Mouse (Mus musculus) ES-Bruce4 (cell line): ENCODE results near the gene Mxra8. TPM values are rescaled to one million over a fixed set of nuclear protein-coding genes. Genes with fewer than 3 reads are reported as not detected.
A peak's percentile ranks its signal among the peaks of the same experiment; 100 is the strongest.

ENCODE experiments used
- H3K27ac ChIP-seq: 2 replicates; pipeline ENCODE4 v1.5.1; 2012; ENCODE audit warnings: low read length, inconsistent platforms; ENCODE audit not compliant: insufficient read depth
- H3K27me3 ChIP-seq: 2 replicates; pipeline ENCODE4 v1.6.1; 2012; ENCODE audit warnings: mild to moderate bottlenecking, low read length, inconsistent platforms; ENCODE audit not compliant: control insufficient read depth, poor library complexity, insufficient read depth, severe bottlenecking
- H3K36me3 ChIP-seq: 2 replicates; pipeline ENCODE4 v1.6.1; 2012; ENCODE audit warnings: inconsistent platforms, mild to moderate bottlenecking, low read length, moderate library complexity; ENCODE audit not compliant: control insufficient read depth, poor library complexity, insufficient read depth, severe bottlenecking
- H3K4me1 ChIP-seq: one replicate; pipeline ENCODE4 v1.8.1; 2011; ENCODE audit warnings: low read length; ENCODE audit not compliant: control insufficient read depth, insufficient read depth
- H3K4me3 ChIP-seq: 2 replicates; pipeline ENCODE4 v1.5.1; 2011; ENCODE audit warnings: low read depth, mild to moderate bottlenecking, low read length
- H3K9ac ChIP-seq: 2 replicates; pipeline ENCODE4 v1.6.1; 2012; ENCODE audit warnings: low read depth, mild to moderate bottlenecking, inconsistent platforms; ENCODE audit not compliant: poor library complexity, severe bottlenecking
- H3K9me3 ChIP-seq: replicated peaks from 2 replicates; pipeline ENCODE4 v1.6.1; 2012; ENCODE audit warnings: mild to moderate bottlenecking, low read length, inconsistent platforms; ENCODE audit not compliant: control insufficient read depth, poor library complexity, insufficient read depth, severe bottlenecking
- CTCF ChIP-seq: IDR thresholded peaks from one replicate; pipeline ENCODE4 v1.8.1; 2011; ENCODE audit warnings: low read depth, low read length
- EP300 ChIP-seq: IDR thresholded peaks from 2 replicates; pipeline ENCODE4 v1.6.1; 2011; ENCODE audit warnings: low read depth, low read length; ENCODE audit not compliant: insufficient read depth
- POLR2A ChIP-seq: IDR thresholded peaks from one replicate; pipeline ENCODE4 v1.8.1; 2011; ENCODE audit warnings: low read length; ENCODE audit not compliant: insufficient read depth
- polyA plus RNA-seq: library from polyadenylated mRNA; stranded (reverse); fragments of >200 nt; gene quantifications from 2 replicates; pipeline ENCODE4 v1.2.4, GENCODE M21; 2011; ENCODE audit warnings: low read depth; ENCODE audit not compliant: missing spikeins, insufficient read depth, insufficient read length

Gene Mxra8
- polyA plus RNA-seq, 1 experiment: 21.1 TPM

- Histone ChIP-seq H3K36me3 (0 out of 2 replicates have a peak, but pooled peaks cover 2% of the 10 kb centered on the region), H3K27me3 (no peaks in the 10 kb centered on the region)
Observed at GRCm38 (mm10) chr4:155831831-155832230, 7.6 kb upstream of the Mxra8 start.

GRCm38 (mm10) chr4:155832321-155832720 lies 7.2 kb upstream of the Mxra8 start:
- H3K4me3 ChIP-seq: peak overlapping the region; percentile 88
- H3K9me3 ChIP-seq: no peaks in the 10 kb centered on the region
- H3K4me1 ChIP-seq: peaks cover 2% of the 10 kb centered on the region
- peak overlapping the region; percentile 74 for H3K9ac ChIP-seq
- H3K27ac ChIP-seq: no peak overlapping the region
- TF ChIP-seq POLR2A (no peak), EP300 (no peak)
- no peaks in the 10 kb centered on the region for H3K27me3 ChIP-seq
- H3K36me3 ChIP-seq: 0 out of 2 replicates have a peak, but pooled peaks cover 2% of the 10 kb centered on the region

More at GRCm38 (mm10) chr4:155831831-155832230, 7.6 kb upstream of the Mxra8 start:
- no peak for TF ChIP-seq EP300
- TF ChIP-seq CTCF: no peak
- no peak for TF ChIP-seq POLR2A
- Histone ChIP-seq H3K9ac (peak overlapping the region; percentile 74), H3K9me3 (no peaks in the 10 kb centered on the region), H3K4me3 (peak overlapping the region; percentile 88), H3K27ac (0 out of 2 replicates have a peak overlapping the region, but pooled peaks have one; percentile 20), H3K4me1 (peaks cover 2% of the 10 kb centered on the region)

- Histone ChIP-seq H3K27ac (no peak overlapping the region), H3K9ac (no peak overlapping the region), H3K9me3 (no peaks in the 10 kb centered on the region), H3K36me3 (0 out of 2 replicates have a peak, but pooled peaks cover 2% of the 10 kb centered on the region), H3K4me1 (peaks cover 2% of the 10 kb centered on the region), H3K4me3 (no peak overlapping the region), H3K27me3 (no peaks in the 10 kb centered on the region)
- TF ChIP-seq CTCF (no peak), EP300 (no peak)
Observed at GRCm38 (mm10) chr4:155833234-155833633, 6.2 kb upstream of the Mxra8 start.

GRCm38 (mm10) chr4:155833836-155834235 lies 5.6 kb upstream of the Mxra8 start:
- no peaks in the 10 kb centered on the region for H3K9me3 ChIP-seq
- TF ChIP-seq POLR2A (no peak), CTCF (peak; percentile 67), EP300 (no peak)
- H3K36me3 ChIP-seq: 0 out of 2 replicates have a peak, but pooled peaks cover 2% of the 10 kb centered on the region
- H3K27ac ChIP-seq: no peak overlapping the region
- no peak overlapping the region for H3K4me3 ChIP-seq
- no peaks in the 10 kb centered on the region for H3K27me3 ChIP-seq
- no peak overlapping the region for H3K9ac ChIP-seq
- peaks cover 2% of the 10 kb centered on the region for H3K4me1 ChIP-seq

GRCm38 (mm10) chr4:155837404-155838010 lies 2.0 kb upstream of the Mxra8 start:
- Histone ChIP-seq H3K4me1 (peaks cover 7% of the 10 kb centered on the region), H3K27me3 (no peaks in the 10 kb centered on the region), H3K36me3 (0 out of 2 replicates have a peak, but pooled peaks cover 2% of the 10 kb centered on the region), H3K4me3 (no peak overlapping the region), H3K9me3 (no peaks in the 10 kb centered on the region), H3K9ac (no peak overlapping the region), H3K27ac (no peak overlapping the region)
- TF ChIP-seq EP300: no peak
- no peak for TF ChIP-seq CTCF
- TF ChIP-seq POLR2A: no peak

- Histone ChIP-seq H3K9ac (no peak overlapping the region), H3K9me3 (no peaks in the 10 kb centered on the region), H3K4me3 (no peak overlapping the region), H3K4me1 (peaks cover 6% of the 10 kb centered on the region), H3K27me3 (no peaks in the 10 kb centered on the region), H3K36me3 (0 out of 2 replicates have a peak, but pooled peaks cover under 1% of the 10 kb centered on the region), H3K27ac (no peak overlapping the region)
- no peak for TF ChIP-seq EP300
- no peak for TF ChIP-seq POLR2A
- TF ChIP-seq CTCF: no peak
Observed at GRCm38 (mm10) chr4:155838187-155839153, 1.0 kb upstream of the Mxra8 start.
